Mouse (Mus musculus): Measurements from ENCODE around the gene Mcrip1. TPM values are rescaled to one million over a fixed set of nuclear protein-coding genes. Genes with fewer than 3 reads are reported as not detected.
"Not testable (repeated sequence)": the region's sequence is repeated elsewhere in the genome, so short reads cannot be mapped to it uniquely, and the experiment has no call there.

Mcrip1 gene
- polyA plus RNA-seq, 1 experiment from 2014 or later: 235 TPM

GRCm38 (mm10) chr11:120519738-120520137, 29.8 kb downstream of the Mcrip1 start:
- Histone ChIP-seq H3K36me3 (no peaks in the 10 kb centered on the region), H3K9ac (replicated peaks) (no peak overlapping the region), H3K27ac (replicated peaks) (no peak overlapping the region), H3K27me3 (replicated peaks) (no peaks in the 10 kb centered on the region), H3K4me1 (peaks cover 5% of the 10 kb centered on the region; the same call in 1 of the 2 replicates), H3K9me3 (replicated peaks) (no peaks in the 10 kb centered on the region), H3K4me3 (replicated peaks) (no peak overlapping the region), H3K4me2 (no peak overlapping the region)
- WGBS: 40% methylated on average over 9 of the region's 9 CpGs
- ATAC-seq (ENCODE audit: low FRiP score): no peak

GRCm38 (mm10) chr11:120518558-120518957, 31.0 kb downstream of the Mcrip1 start:
- WGBS: 79% methylated on average over 6 of the region's 6 CpGs
- H3K27me3 ChIP-seq (replicated peaks): no peaks in the 10 kb centered on the region
- peaks cover 5% of the 10 kb centered on the region; the same call in 1 of the 2 replicates for H3K4me1 ChIP-seq
- H3K36me3 ChIP-seq: no peaks in the 10 kb centered on the region
- no peak overlapping the region for H3K4me3 ChIP-seq (replicated peaks)
- ATAC-seq (ENCODE audit: low FRiP score): no peak
- H3K4me2 ChIP-seq: no peak overlapping the region
- no peaks in the 10 kb centered on the region for H3K9me3 ChIP-seq (replicated peaks)
- H3K9ac ChIP-seq (replicated peaks): no peak overlapping the region
- H3K27ac ChIP-seq (replicated peaks): no peak overlapping the region

GRCm38 (mm10) chr11:120518027-120518426, 31.5 kb downstream of the Mcrip1 start:
- no peak overlapping the region for H3K9ac ChIP-seq (replicated peaks)
- H3K27me3 ChIP-seq (replicated peaks): no peaks in the 10 kb centered on the region
- H3K4me3 ChIP-seq (replicated peaks): no peak overlapping the region
- ATAC-seq (ENCODE audit: low FRiP score): no peak
- H3K4me2 ChIP-seq: no peak overlapping the region
- peaks cover 5% of the 10 kb centered on the region; the same call in 1 of the 2 replicates for H3K4me1 ChIP-seq
- WGBS: 71% methylated on average over 6 of the region's 6 CpGs
- H3K36me3 ChIP-seq: no peaks in the 10 kb centered on the region
- H3K9me3 ChIP-seq (replicated peaks): no peaks in the 10 kb centered on the region
- no peak overlapping the region for H3K27ac ChIP-seq (replicated peaks)

GRCm38 (mm10) chr11:120517147-120517546, 32.4 kb downstream of the Mcrip1 start:
- Histone ChIP-seq H3K9ac (replicated peaks) (no peak overlapping the region), H3K4me1 (peaks cover 5% of the 10 kb centered on the region; the same call in 1 of the 2 replicates), H3K36me3 (no peaks in the 10 kb centered on the region), H3K4me3 (replicated peaks) (no peak overlapping the region), H3K9me3 (replicated peaks) (no peaks in the 10 kb centered on the region), H3K4me2 (no peak overlapping the region), H3K27ac (replicated peaks) (no peak overlapping the region), H3K27me3 (replicated peaks) (no peaks in the 10 kb centered on the region)
- ATAC-seq (ENCODE audit: low FRiP score): no peak
- WGBS: 74% methylated on average over 4 of the region's 4 CpGs

GRCm38 (mm10) chr11:120515611-120516010, 33.9 kb downstream of the Mcrip1 start:
- Histone ChIP-seq H3K27ac (replicated peaks) (no peak overlapping the region), H3K4me3 (replicated peaks) (no peak overlapping the region), H3K4me1 (peaks cover 7% of the 10 kb centered on the region; the same call in 1 of the 2 replicates), H3K27me3 (replicated peaks) (no peaks in the 10 kb centered on the region), H3K9ac (replicated peaks) (no peak overlapping the region), H3K9me3 (replicated peaks) (no peaks in the 10 kb centered on the region), H3K36me3 (no peaks in the 10 kb centered on the region), H3K4me2 (no peak overlapping the region)
- ATAC-seq (ENCODE audit: low FRiP score): no peak
- WGBS: 19% methylated on average over 17 of the region's 17 CpGs

- H3K9ac ChIP-seq (replicated peaks); H3K4me1 ChIP-seq; H3K27me3 ChIP-seq (replicated peaks); H3K4me3 ChIP-seq (replicated peaks); H3K27ac ChIP-seq (replicated peaks); H3K4me2 ChIP-seq; H3K36me3 ChIP-seq; H3K9me3 ChIP-seq (replicated peaks); ATAC-seq (ENCODE audit: low FRiP score): not testable (repeated sequence)
- WGBS: 97% methylated on average over 2 of the region's 2 CpGs
Measured at GRCm38 (mm10) chr11:120514262-120514661, 35.3 kb downstream of the Mcrip1 start.

GRCm38 (mm10) chr11:120512790-120513453, 36.6 kb downstream of the Mcrip1 start:
- WGBS: 31% methylated on average over 6 of the region's 6 CpGs
- no peak overlapping the region for H3K27ac ChIP-seq (replicated peaks)
- no peak overlapping the region for H3K9ac ChIP-seq (replicated peaks)

GRCm38 (mm10) chr11:120510375-120511030, 39.0 kb downstream of the Mcrip1 start:
- Histone ChIP-seq H3K4me2 (peak overlapping the region; percentile 43), H3K9ac (replicated peaks) (peak overlapping the region; percentile 32; the same call in 1 of the 2 replicates), H3K27me3 (replicated peaks) (no peaks in the 10 kb centered on the region), H3K9me3 (replicated peaks) (no peaks in the 10 kb centered on the region), H3K4me1 (0 out of 2 replicates have a peak, but pooled peaks cover 5% of the 10 kb centered on the region), H3K36me3 (no peaks in the 10 kb centered on the region), H3K27ac (replicated peaks) (no peak overlapping the region), H3K4me3 (replicated peaks) (no peak overlapping the region)
- ATAC-seq (ENCODE audit: low FRiP score): no peak
- WGBS: 13% methylated on average over 16 of the region's 16 CpGs

More at GRCm38 (mm10) chr11:120512790-120513453, 36.6 kb downstream of the Mcrip1 start:
- Histone ChIP-seq H3K36me3 (no peaks in the 10 kb centered on the region), H3K4me3 (replicated peaks) (no peak overlapping the region), H3K4me1 (peaks cover 9% of the 10 kb centered on the region; the same call in 1 of the 2 replicates), H3K4me2 (no peak overlapping the region), H3K27me3 (replicated peaks) (no peaks in the 10 kb centered on the region), H3K9me3 (replicated peaks) (no peaks in the 10 kb centered on the region)
- no peak for ATAC-seq (ENCODE audit: low FRiP score)

GRCm38 (mm10) chr11:120509940-120510339, 39.6 kb downstream of the Mcrip1 start:
- Histone ChIP-seq H3K9me3 (replicated peaks) (no peaks in the 10 kb centered on the region), H3K27me3 (replicated peaks) (no peaks in the 10 kb centered on the region), H3K9ac (replicated peaks) (no peak overlapping the region), H3K4me2 (no peak overlapping the region), H3K36me3 (no peaks in the 10 kb centered on the region), H3K4me1 (0 out of 2 replicates have a peak, but pooled peaks cover 4% of the 10 kb centered on the region), H3K4me3 (replicated peaks) (no peak overlapping the region), H3K27ac (replicated peaks) (no peak overlapping the region)
- ATAC-seq (ENCODE audit: low FRiP score): no peak
- WGBS: 71% methylated on average over 4 of the region's 4 CpGs

GRCm38 (mm10) chr11:120508290-120508870, 41.1 kb downstream of the Mcrip1 start:
- H3K9ac ChIP-seq (replicated peaks): no peak overlapping the region
- H3K4me3 ChIP-seq (replicated peaks): no peak overlapping the region
- WGBS: 86% methylated on average over 9 of the region's 9 CpGs

GRCm38 (mm10) chr11:120507611-120508289, 41.8 kb downstream of the Mcrip1 start:
- no peak for ATAC-seq (ENCODE audit: low FRiP score)
- H3K4me1 ChIP-seq: 0 out of 2 replicates have a peak, but pooled peaks cover 4% of the 10 kb centered on the region
- 68% methylated on average over 13 of the region's 13 CpGs for WGBS
- no peaks in the 10 kb centered on the region for H3K36me3 ChIP-seq
- H3K4me2 ChIP-seq: no peak overlapping the region
- no peak overlapping the region for H3K27ac ChIP-seq (replicated peaks)
- no peak overlapping the region for H3K4me3 ChIP-seq (replicated peaks)
- H3K9me3 ChIP-seq (replicated peaks): no peaks in the 10 kb centered on the region
- H3K27me3 ChIP-seq (replicated peaks): no peaks in the 10 kb centered on the region
- H3K9ac ChIP-seq (replicated peaks): no peak overlapping the region

More at GRCm38 (mm10) chr11:120508290-120508870, 41.1 kb downstream of the Mcrip1 start:
- H3K27me3 ChIP-seq (replicated peaks): no peaks in the 10 kb centered on the region
- no peak overlapping the region for H3K27ac ChIP-seq (replicated peaks)
- 0 out of 2 replicates have a peak, but pooled peaks cover 4% of the 10 kb centered on the region for H3K4me1 ChIP-seq
- no peaks in the 10 kb centered on the region for H3K9me3 ChIP-seq (replicated peaks)
- no peak for ATAC-seq (ENCODE audit: low FRiP score)
- H3K36me3 ChIP-seq: no peaks in the 10 kb centered on the region
- H3K4me2 ChIP-seq: no peak overlapping the region
